In the genomic region with DNA sequence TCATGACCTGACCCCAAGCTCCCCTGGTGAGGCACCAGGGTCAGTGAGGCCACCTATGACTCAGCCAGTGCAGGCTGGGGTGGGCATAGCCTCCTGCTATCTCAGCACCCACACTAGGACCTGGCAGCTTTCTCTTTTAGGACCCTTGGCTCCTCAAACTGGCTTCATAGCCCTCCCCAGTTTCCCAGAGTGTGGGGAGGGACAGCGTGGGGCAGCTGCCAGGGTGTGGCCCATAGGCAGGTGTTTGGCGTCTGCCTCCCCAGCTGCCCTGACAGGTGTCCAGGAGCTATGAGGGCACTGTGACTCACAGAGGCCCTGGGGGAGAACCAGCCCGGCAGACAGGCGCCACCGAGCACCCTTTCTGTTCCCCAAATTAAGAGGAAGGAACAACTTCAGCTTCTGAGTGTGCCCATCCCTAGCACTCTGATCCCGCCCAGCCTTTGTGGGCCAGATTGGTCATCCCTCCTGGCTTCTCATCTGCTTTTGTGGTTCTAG, we compare ENCODE assay signal across 8 mouse cellular contexts. TPM values are rescaled to one million over a fixed set of nuclear protein-coding genes. Genes with fewer than 3 reads are reported as not detected.
DNase-seq lines count a peak whose midpoint lies in the region; ATAC-seq and TF ChIP-seq lines count a peak whose summit lies in the region.

No protein-coding gene starts in this region.

- H3K4me2 ChIP-seq in liver, postnatal 0 days (ENCODE audit: low read depth, low read length): peak overlapping the region; percentile 51
- peak overlapping the region; percentile 40 for H3K4me2 ChIP-seq in stomach, embryonic 14.5 days (replicated peaks; ENCODE audit: low read depth, low read length)

- WGBS in liver, postnatal 0 days (ENCODE audit: insufficient replicate concordance): 35% methylated on average over 6 of the region's 6 CpGs
- 50% methylated on average over 6 of the region's 6 CpGs for whole genome bisulfite sequencing in stomach, embryonic 14.5 days

- H3K4me3 ChIP-seq in liver, postnatal 0 days (ENCODE audit: low read depth, low read length): peak overlapping the region; percentile 34
- H3K4me3 ChIP-seq in stomach, embryonic 14.5 days (ENCODE audit: low read depth, low read length): peak overlapping the region; percentile 23

- DNase-seq in spleen, adult 18-20 months: peak; percentile 61 to 70
- no peak for DNase-seq in spleen, adult 12 weeks (ENCODE audit: low spot score)
- peak; percentile 69 to 81 for DNase-seq in gastrocnemius, adult 8-10 months (ENCODE audit: low spot score in 2 of 2)
- DNase-seq in liver, postnatal 0 days: peak; percentile 65
- no peak for DNase-seq in right cerebral cortex, postnatal 14 days
- DNase-seq in left cerebral cortex, adult 8-10 months (ENCODE audit: low spot score in 2 of 2): no peak
- DNase-seq in left cerebral cortex, adult 9 months (ENCODE audit: low spot score in 2 of 2): no peak

- no peak for TF ChIP-seq CTCF in liver, postnatal 0 days (IDR thresholded peaks at IDR 0.05; ENCODE audit: low read depth)

- peaks cover 40% of the 10 kb centered on the region for H3K4me1 ChIP-seq in liver, postnatal 0 days (ENCODE audit: insufficient read depth)
- H3K4me1 ChIP-seq in stomach, embryonic 14.5 days (ENCODE audit: control insufficient read depth, insufficient read depth, low read length): peaks cover 43% of the 10 kb centered on the region

- ATAC-seq in liver, postnatal 0 days: peak; percentile 42
- ATAC-seq in stomach, embryonic 14.5 days (ENCODE audit: insufficient number of reproducible peaks, insufficient read depth, low FRiP score, low read depth): no peak

- H3K27me3 ChIP-seq in liver, postnatal 0 days (ENCODE audit: insufficient read depth, low read length): peaks cover 44% of the 10 kb centered on the region
- no peaks in the 10 kb centered on the region for H3K27me3 ChIP-seq in stomach, embryonic 14.5 days (ENCODE audit: control insufficient read depth, insufficient read depth, low read length)

- H3K27ac ChIP-seq in liver, postnatal 0 days (ENCODE audit: low read depth): peak overlapping the region; percentile 44
- H3K27ac ChIP-seq in stomach, embryonic 14.5 days (ENCODE audit: low read length): peak overlapping the region; percentile 45; the same call in 1 of the 2 replicates

- H3K9me3 ChIP-seq in liver, postnatal 0 days (ENCODE audit: low read length): no peaks in the 10 kb centered on the region
- no peaks in the 10 kb centered on the region for H3K9me3 ChIP-seq in stomach, embryonic 14.5 days (ENCODE audit: control insufficient read depth, low read depth, low read length)

- TF ChIP-seq EP300 in liver, postnatal 0 days (IDR thresholded peaks at IDR 0.05; ENCODE audit: low read depth): no peak

- H3K36me3 ChIP-seq in liver, postnatal 0 days (replicated peaks; ENCODE audit: insufficient read depth, low read length): peaks cover 7% of the 10 kb centered on the region; the same call in 1 of the 2 replicates
- peaks cover 50% of the 10 kb centered on the region for H3K36me3 ChIP-seq in stomach, embryonic 14.5 days (ENCODE audit: control insufficient read depth, insufficient read depth, low read length)

- H3K9ac ChIP-seq in liver, postnatal 0 days (replicated peaks): peak overlapping the region; percentile 30; the same call in 1 of the 2 replicates
- peak overlapping the region; percentile 4; the same call in 1 of the 2 replicates for H3K9ac ChIP-seq in stomach, embryonic 14.5 days (replicated peaks; ENCODE audit: low read depth, low read length)

RNA-seq across cellular contexts. Expression of a gene that starts 0.7 kb away (rescaled TPM):
- 100 to 1,000 TPM; 235 to 255 (median 240) TPM for total RNA-seq in gastrocnemius, adult 8-10 months (2022)
- polyA plus RNA-seq in liver, postnatal 0 days (2015; fragmentation: Nextera tagmentation; extraction: Ambion mirVana): 14.2 and 17.6 TPM in 2 replicates
- 70.9 and 72.0 TPM in 2 replicates for polyA plus RNA-seq in stomach, embryonic 14.5 days (2014; fragmentation: Nextera tagmentation; extraction: Ambion mirVana)
- total RNA-seq in left cerebral cortex, adult 8-10 months (2022): 10 to 100 TPM; 25.0 to 39.7 (median 31.6) TPM

RNA-seq across cellular contexts. Expression of a gene that starts 8.3 kb away (rescaled TPM):
- 10 to 100 TPM; 34.9 to 41.8 (median 39.9) TPM for total RNA-seq in gastrocnemius, adult 8-10 months (2022)
- 3.2 and 4.6 TPM in 2 replicates for polyA plus RNA-seq in liver, postnatal 0 days (2015; fragmentation: Nextera tagmentation; extraction: Ambion mirVana)
- 14.3 and 16.8 TPM in 2 replicates for polyA plus RNA-seq in stomach, embryonic 14.5 days (2014; fragmentation: Nextera tagmentation; extraction: Ambion mirVana)
- 100 to 1,000 TPM; 139 to 148 (median 143) TPM for total RNA-seq in left cerebral cortex, adult 8-10 months (2022)

RNA-seq across cellular contexts. Expression of a gene that starts 10.1 kb away (rescaled TPM):
- total RNA-seq in gastrocnemius, adult 8-10 months (2022): 1 to 10 TPM; 1.5 to 2.0 (median 1.7) TPM
- 0.78 and 0.82 TPM in 2 replicates for polyA plus RNA-seq in liver, postnatal 0 days (2015; fragmentation: Nextera tagmentation; extraction: Ambion mirVana)
- 17.4 and 18.6 TPM in 2 replicates for polyA plus RNA-seq in stomach, embryonic 14.5 days (2014; fragmentation: Nextera tagmentation; extraction: Ambion mirVana)
- 1 to 10 TPM; 2.0 to 2.5 (median 2.3) TPM for total RNA-seq in left cerebral cortex, adult 8-10 months (2022)

RNA-seq across cellular contexts. Expression of a gene that starts 29.8 kb away (rescaled TPM):
- not detected for total RNA-seq in gastrocnemius, adult 8-10 months (2022)
- polyA plus RNA-seq in liver, postnatal 0 days (2015; fragmentation: Nextera tagmentation; extraction: Ambion mirVana): not detected in 2 replicates
- not detected in 2 replicates for polyA plus RNA-seq in stomach, embryonic 14.5 days (2014; fragmentation: Nextera tagmentation; extraction: Ambion mirVana)
- under 1 TPM in 3 of 4 experiments, not detected in 1; 0.24 to 0.79 (median 0.32) TPM for total RNA-seq in left cerebral cortex, adult 8-10 months (2022)

RNA-seq across cellular contexts. Expression of a gene that starts 33.8 kb away (rescaled TPM):
- not detected for total RNA-seq in gastrocnemius, adult 8-10 months (2022)
- 0.17 TPM in 1 of 2 replicates, not detected in the other for polyA plus RNA-seq in liver, postnatal 0 days (2015; fragmentation: Nextera tagmentation; extraction: Ambion mirVana)
- polyA plus RNA-seq in stomach, embryonic 14.5 days (2014; fragmentation: Nextera tagmentation; extraction: Ambion mirVana): 4.6 and 5.7 TPM in 2 replicates
- total RNA-seq in left cerebral cortex, adult 8-10 months (2022): under 1 TPM in 3 of 4 experiments, not detected in 1; 0.37 to 0.68 (median 0.48) TPM

Comparison
In these comparisons a context has a peak if more than half of its experiments do, and no peak if none do; other contexts are left out.
1. DNase-seq: peak in spleen, adult 18-20 months (2 of 2), gastrocnemius, adult 8-10 months (2 of 2) and liver, postnatal 0 days (single experiment); none in spleen, adult 12 weeks (single experiment), right cerebral cortex, postnatal 14 days (single experiment), left cerebral cortex, adult 8-10 months (0 of 2) and left cerebral cortex, adult 9 months (0 of 2).
2. RNA of a gene that starts 0.7 kb away (total RNA-seq): 235 to 255 TPM in gastrocnemius, adult 8-10 months; 25.0 to 39.7 TPM in left cerebral cortex, adult 8-10 months; every median in the first group is over 4 times any median in the second.